Mouse (Mus musculus) stomach, embryonic 16.5 days (tissue): ENCODE measurements around the gene Pea15a. TPM values are rescaled to one million over a fixed set of nuclear protein-coding genes. Genes with fewer than 3 reads are reported as not detected.

Experiments
- ATAC-seq: fragments of 200-750 bp; cut with Nextera tagmentation; 2 replicates; pipeline ENCODE4 v1.8.0; 2017; ENCODE audit warnings: moderate number of reproducible peaks, moderate TSS enrichment; ENCODE audit not compliant: insufficient read depth, low FRiP score
- H3K27ac ChIP-seq: fragments of 300-500 bp; sonication (generic); 2 replicates; pipeline ENCODE4 v1.5.1; 2014; ENCODE audit warnings: low read length
- H3K27me3 ChIP-seq: fragments of 300-500 bp; sonication (generic); 2 replicates; pipeline ENCODE4 v1.6.1; 2014; ENCODE audit warnings: low read length, control low read depth, mixed read lengths; ENCODE audit not compliant: control insufficient read depth, insufficient read depth
- H3K36me3 ChIP-seq: fragments of 300-500 bp; sonication (generic); 2 replicates; pipeline ENCODE4 v1.6.1; 2014; ENCODE audit warnings: low read length; ENCODE audit not compliant: control insufficient read depth, insufficient read depth
- H3K4me1 ChIP-seq: fragments of 300-500 bp; sonication (generic); 2 replicates; pipeline ENCODE4 v1.6.1; 2014; ENCODE audit warnings: low read length, control low read depth, mixed read lengths; ENCODE audit not compliant: control insufficient read depth, insufficient read depth
- H3K4me2 ChIP-seq: fragments of 300-500 bp; sonication (generic); 2 replicates; pipeline ENCODE4 v1.6.1; 2014; ENCODE audit warnings: low read depth, low read length, mixed read lengths
- H3K4me3 ChIP-seq: fragments of 300-500 bp; sonication (generic); replicated peaks from 2 replicates; pipeline ENCODE4 v1.5.1; 2014; ENCODE audit warnings: mild to moderate bottlenecking, low read length
- H3K9ac ChIP-seq: fragments of 300-500 bp; sonication (generic); 2 replicates; pipeline ENCODE4 v1.6.1; 2014; ENCODE audit warnings: low read length
- H3K9me3 ChIP-seq: fragments of 300-500 bp; sonication (generic); replicated peaks from 2 replicates; pipeline ENCODE4 v1.6.1; 2016; ENCODE audit warnings: low read length, control low read depth; ENCODE audit not compliant: control insufficient read depth
- WGBS: fragments of 180-500 bp; shearing (Covaris S2); extraction: QIAGEN DNeasy Blood & Tissue Kit; methylation state at CpG from one replicate; pipeline ENCODE4 v1.1.7; 2014; 5-methylcytosine and 5-hydroxymethylcytosine counted together
- polyA plus RNA-seq: library from polyadenylated mRNA; unstranded; fragments of >200 nt; fragmentation: Nextera tagmentation; extraction: Ambion mirVana; gene quantifications from 2 replicates; pipeline ENCODE4 v1.2.1, GENCODE M21; 2015

Pea15a gene
- polyA plus RNA-seq, 1 experiment from 2014 or later = 131 TPM

DNA sequence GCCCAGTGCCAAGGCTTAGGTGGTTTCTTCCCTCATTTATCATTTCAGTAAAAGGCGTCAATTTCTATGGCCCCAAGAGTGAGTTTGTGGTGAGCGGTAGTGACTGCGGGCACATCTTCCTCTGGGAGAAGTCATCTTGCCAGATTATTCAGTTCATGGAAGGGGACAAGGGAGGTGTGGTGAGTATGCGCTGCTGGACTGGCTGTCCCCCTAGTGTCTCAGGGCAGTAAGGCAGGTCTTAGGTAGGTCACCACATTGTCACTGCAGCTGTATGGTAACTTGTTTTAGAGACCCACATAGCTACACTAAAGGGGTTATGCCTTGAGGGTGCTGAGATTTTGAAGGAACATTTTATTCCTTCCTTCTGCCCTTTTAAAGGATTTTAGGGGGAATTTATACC is 17.7 kb downstream of the Pea15a start:
- ATAC-seq = no peak
- Histone ChIP-seq H3K4me3 (no peak overlapping the region), H3K27me3 (no peaks in the 10 kb centered on the region), H3K36me3 (peaks cover 14% of the 10 kb centered on the region), H3K4me2 (no peak overlapping the region), H3K9ac (no peak overlapping the region), H3K9me3 (no peaks in the 10 kb centered on the region), H3K27ac (no peak overlapping the region), H3K4me1 (no peaks in the 10 kb centered on the region)
- WGBS = 67% methylated on average over 4 of the region's 4 CpGs

DNA sequence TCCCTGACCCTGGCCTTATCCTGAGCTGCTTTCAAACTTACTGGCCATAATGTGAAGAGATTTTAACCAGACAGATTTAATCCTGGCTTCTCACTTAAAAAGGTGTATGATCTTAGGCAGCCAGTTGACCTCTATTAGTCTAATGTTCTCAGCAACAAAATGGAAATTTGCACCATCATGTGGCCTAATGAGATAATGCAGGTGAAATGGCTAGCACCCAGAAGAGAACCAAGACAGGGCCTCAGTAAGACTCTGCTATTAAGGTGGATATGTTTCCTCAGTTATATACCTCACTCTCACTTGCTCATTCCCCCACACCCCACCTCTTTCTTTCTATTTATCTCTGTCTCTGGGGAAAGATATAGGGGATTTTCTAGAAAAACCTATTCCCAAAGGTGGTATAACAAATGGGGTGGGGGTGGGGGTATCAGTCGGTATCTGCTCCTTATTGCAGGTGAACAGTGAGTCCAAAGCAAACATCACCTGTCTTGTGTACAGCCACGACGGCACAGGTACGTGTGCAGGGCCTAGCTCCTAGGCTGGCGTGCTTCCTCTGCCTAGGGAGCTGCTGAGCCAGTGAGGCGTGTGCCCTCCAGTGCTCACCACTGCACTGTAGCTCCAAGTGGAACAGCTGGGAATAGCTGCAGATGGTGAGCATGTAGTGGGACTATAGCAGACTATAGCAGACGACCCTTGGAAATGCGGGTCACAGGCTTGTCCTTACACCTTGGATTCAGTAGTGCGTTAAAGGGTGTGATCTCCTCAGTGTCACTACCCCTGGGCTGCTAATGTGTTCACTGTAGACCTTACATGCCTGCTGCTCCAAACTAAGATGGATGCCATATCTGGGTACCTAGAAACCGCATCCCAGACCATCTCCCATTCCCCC is 20.0 kb downstream of the Pea15a start:
- WGBS = 89% methylated on average over 10 of the region's 10 CpGs
- Histone ChIP-seq H3K27ac (no peak overlapping the region), H3K4me2 (no peak overlapping the region), H3K27me3 (no peaks in the 10 kb centered on the region), H3K4me3 (no peak overlapping the region), H3K9ac (no peak overlapping the region), H3K9me3 (no peaks in the 10 kb centered on the region), H3K36me3 (peaks cover 18% of the 10 kb centered on the region), H3K4me1 (no peaks in the 10 kb centered on the region)
- no peak for ATAC-seq

DNA sequence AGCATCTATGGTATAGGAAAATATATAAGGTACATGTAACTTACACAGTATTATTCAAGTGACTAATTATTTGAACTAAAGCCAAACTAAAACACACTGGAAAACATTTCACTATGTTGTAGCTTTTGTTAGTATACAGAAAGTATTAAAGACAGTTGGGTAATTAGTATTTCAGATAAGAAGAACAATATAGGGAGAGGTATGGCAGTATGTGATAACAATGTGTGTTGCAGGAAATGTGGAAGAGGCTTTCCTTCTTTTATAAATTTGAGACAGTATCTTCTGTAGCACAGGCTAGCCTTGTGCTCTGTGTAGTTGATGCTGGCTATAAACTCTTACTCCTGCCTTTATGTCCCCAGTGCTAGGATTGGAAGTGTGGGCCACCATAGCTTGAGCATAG is 22.7 kb downstream of the Pea15a start:
- no peak overlapping the region for H3K4me3 ChIP-seq
- H3K9ac ChIP-seq = no peak overlapping the region
- H3K27ac ChIP-seq = no peak overlapping the region
- H3K36me3 ChIP-seq = peaks cover 23% of the 10 kb centered on the region
- no peaks in the 10 kb centered on the region for H3K4me1 ChIP-seq
- no peak overlapping the region for H3K4me2 ChIP-seq
- H3K27me3 ChIP-seq = no peaks in the 10 kb centered on the region
- no peaks in the 10 kb centered on the region for H3K9me3 ChIP-seq
- ATAC-seq = no peak

DNA sequence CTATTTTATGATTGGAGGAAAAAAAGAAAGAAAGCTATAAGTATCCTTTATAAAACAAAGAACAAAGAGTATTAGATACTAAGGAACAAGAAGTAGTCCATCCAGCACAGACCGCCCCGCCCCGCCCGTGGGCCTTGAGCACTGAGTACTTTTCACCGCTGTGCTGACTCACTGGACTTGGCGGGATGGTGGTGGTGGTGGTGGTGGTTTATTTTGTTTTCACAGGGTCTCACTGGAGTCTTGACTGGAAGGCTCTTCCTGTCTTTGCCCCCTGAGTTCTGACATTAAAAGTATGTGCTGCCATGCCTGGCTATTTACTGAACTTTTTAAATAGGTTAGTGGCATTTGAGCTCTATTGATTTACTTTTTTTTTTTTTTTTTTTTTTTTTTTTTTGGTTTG is 23.5 kb downstream of the Pea15a start:
- H3K27me3 ChIP-seq = no peaks in the 10 kb centered on the region
- no peak overlapping the region for H3K4me2 ChIP-seq
- WGBS = 94% methylated on average over 6 of the region's 6 CpGs
- H3K9ac ChIP-seq = no peak overlapping the region
- no peak overlapping the region for H3K27ac ChIP-seq
- no peak overlapping the region for H3K4me3 ChIP-seq
- H3K4me1 ChIP-seq = no peaks in the 10 kb centered on the region
- ATAC-seq = no peak
- H3K9me3 ChIP-seq = no peaks in the 10 kb centered on the region
- peaks cover 23% of the 10 kb centered on the region for H3K36me3 ChIP-seq

DNA sequence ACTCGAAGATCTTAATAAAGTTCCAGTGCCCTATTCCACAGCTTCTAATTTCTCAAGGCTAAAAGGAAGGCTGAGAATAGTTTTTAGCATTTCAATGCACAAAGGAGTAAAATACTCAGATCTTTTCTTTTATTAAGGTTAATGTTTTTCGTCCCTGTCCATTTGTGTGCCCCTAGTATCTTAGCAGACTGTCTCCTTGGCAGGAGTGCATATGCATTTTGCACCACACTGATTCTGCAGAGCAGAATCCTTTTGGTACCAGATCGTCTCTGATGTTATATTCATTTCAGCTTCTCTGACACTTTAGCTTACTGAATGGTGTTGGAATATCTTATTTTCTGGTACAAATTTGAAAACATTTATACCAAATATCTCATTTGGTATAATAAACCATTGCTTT is 24.8 kb downstream of the Pea15a start:
- Histone ChIP-seq H3K4me2 (no peak overlapping the region), H3K4me1 (no peaks in the 10 kb centered on the region), H3K4me3 (no peak overlapping the region), H3K9me3 (no peaks in the 10 kb centered on the region), H3K27me3 (no peaks in the 10 kb centered on the region), H3K36me3 (peaks cover 18% of the 10 kb centered on the region), H3K9ac (no peak overlapping the region), H3K27ac (no peak overlapping the region)
- no peak for ATAC-seq
- 90% methylated on average over 3 of the region's 3 CpGs for WGBS

DNA sequence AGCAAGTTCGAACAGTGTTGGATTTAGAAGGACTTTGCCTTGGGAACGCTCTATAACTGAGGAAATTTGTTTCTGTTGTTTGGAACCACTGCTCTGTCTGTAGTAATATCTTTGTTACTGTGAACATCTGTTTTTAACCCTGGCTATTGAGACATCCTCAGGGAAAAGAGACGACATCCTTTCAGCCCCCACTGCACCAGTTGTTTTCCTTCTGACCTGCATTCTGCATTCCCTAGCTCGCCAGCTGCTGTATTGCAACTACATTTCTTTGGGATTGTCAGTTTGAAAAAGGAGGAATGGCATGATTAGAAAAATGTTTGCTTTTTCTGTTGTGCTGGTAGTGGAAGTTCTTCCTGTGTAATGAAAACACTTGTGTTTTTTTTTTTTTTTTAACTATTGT is 25.7 kb downstream of the Pea15a start:
- no peak overlapping the region for H3K27ac ChIP-seq
- no peak overlapping the region for H3K4me2 ChIP-seq
- no peaks in the 10 kb centered on the region for H3K27me3 ChIP-seq
- 38% methylated on average over 4 of the region's 4 CpGs for WGBS
- H3K9me3 ChIP-seq = no peaks in the 10 kb centered on the region
- H3K9ac ChIP-seq = no peak overlapping the region
- no peak overlapping the region for H3K4me3 ChIP-seq
- no peaks in the 10 kb centered on the region for H3K4me1 ChIP-seq
- no peak for ATAC-seq
- peaks cover 14% of the 10 kb centered on the region; the same call in 1 of the 2 replicates for H3K36me3 ChIP-seq

DNA sequence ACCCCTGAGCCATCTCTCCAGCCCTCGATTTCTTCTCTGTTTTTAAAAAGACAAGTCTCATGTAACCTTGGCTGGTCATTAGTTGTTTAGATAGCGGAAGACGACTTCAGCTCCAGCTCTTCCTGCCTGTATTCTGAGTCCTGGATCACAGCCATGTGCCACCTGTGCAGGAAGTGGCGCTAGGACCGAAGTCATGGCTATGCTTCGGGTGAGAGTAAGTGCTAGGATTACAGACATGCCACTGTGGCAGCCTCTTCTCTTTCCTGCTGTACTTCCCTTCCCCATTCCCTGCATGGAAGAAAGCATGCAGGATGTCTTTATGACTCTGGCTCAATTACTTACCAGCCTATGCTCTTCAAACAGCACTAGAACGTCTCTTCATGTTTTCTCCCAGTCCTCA is 27.5 kb downstream of the Pea15a start:
- ATAC-seq = no peak
- no peak overlapping the region for H3K4me3 ChIP-seq
- H3K4me2 ChIP-seq = no peak overlapping the region
- H3K9ac ChIP-seq = no peak overlapping the region
- peaks cover 25% of the 10 kb centered on the region; the same call in 1 of the 2 replicates for H3K36me3 ChIP-seq
- H3K4me1 ChIP-seq = no peaks in the 10 kb centered on the region
- no peak overlapping the region for H3K27ac ChIP-seq
- 65% methylated on average over 7 of the region's 7 CpGs for WGBS
- H3K9me3 ChIP-seq = no peaks in the 10 kb centered on the region
- H3K27me3 ChIP-seq = no peaks in the 10 kb centered on the region

DNA sequence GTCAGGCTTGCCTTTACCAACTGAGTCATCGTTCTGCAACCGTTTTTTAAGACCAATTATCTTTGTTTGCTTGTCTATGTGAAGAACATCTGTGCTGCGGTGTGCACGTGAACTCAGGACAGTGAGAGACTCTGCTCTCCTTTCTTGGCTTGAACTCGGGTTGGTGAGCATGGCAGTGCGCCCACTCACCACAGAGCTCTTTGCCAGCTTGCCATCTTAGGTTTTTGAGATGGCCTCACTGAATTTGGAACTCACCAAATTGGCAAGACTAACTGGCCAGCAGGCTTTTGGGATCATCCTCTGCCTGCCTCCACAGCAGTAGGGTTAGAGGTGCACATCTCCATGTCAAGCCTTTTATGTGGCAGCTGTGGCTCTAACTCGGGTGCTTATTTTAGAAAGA is 28.8 kb downstream of the Pea15a start:
- Histone ChIP-seq H3K27me3 (no peaks in the 10 kb centered on the region), H3K4me2 (no peak overlapping the region), H3K27ac (no peak overlapping the region), H3K4me3 (no peak overlapping the region), H3K9ac (no peak overlapping the region), H3K4me1 (no peaks in the 10 kb centered on the region), H3K36me3 (peaks cover 27% of the 10 kb centered on the region; the same call in 1 of the 2 replicates), H3K9me3 (no peaks in the 10 kb centered on the region)
- no peak for ATAC-seq
- WGBS = 86% methylated on average over 7 of the region's 7 CpGs

DNA sequence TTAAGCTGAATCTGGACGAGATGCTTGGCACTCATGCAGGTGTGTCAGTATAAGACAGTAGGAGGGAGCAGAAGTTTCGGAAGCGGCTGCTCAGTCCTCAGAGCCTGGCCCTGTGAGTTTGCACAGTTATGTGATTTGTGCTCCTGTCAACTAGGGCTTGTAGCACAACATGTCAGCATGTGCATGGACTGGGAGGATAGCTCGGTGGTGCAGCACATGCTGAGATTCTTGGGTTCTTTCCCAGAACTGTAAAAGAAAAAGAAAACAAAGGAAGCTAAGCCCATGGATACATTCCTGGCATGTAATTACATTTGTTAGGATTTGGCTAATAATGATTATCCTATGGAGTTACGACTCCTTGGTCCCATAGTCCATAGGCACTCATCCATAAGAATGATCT is 33.4 kb downstream of the Pea15a start:
- H3K36me3 ChIP-seq = peaks cover 24% of the 10 kb centered on the region; the same call in 1 of the 2 replicates
- no peaks in the 10 kb centered on the region for H3K4me1 ChIP-seq
- H3K9me3 ChIP-seq = no peaks in the 10 kb centered on the region
- H3K9ac ChIP-seq = no peak overlapping the region
- ATAC-seq = no peak
- H3K27ac ChIP-seq = no peak overlapping the region
- H3K27me3 ChIP-seq = no peaks in the 10 kb centered on the region
- WGBS = 84% methylated on average over 5 of the region's 5 CpGs
- no peak overlapping the region for H3K4me3 ChIP-seq
- no peak overlapping the region for H3K4me2 ChIP-seq
